13 mouse cellular contexts compared by ENCODE assay signal in the genomic region with DNA sequence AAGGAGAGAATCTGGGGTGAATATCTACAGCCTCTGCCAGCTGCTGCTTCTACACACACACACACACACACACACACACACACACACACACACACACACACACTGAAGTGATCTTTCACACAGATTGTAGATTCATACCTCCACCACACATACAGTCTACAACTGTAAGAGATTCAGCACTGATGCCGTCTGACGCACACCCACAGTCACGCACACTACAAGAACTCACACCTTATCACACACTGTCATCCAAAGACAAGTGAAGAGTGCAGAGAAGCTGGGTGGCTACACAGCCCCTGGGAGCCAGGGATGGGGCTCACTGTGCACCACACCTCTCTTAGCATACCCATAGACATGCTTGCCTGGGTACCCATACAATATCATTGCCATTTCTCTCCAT. TPM values are rescaled to one million over a fixed set of nuclear protein-coding genes. Genes with fewer than 3 reads are reported as not detected.
DNase-seq lines count a peak whose midpoint lies in the region; ATAC-seq lines count a peak whose summit lies in the region.
"Had no signal": no experiment of that assay in that cellular context is flagged by ENCODE, and none has a peak within 500 bp of the region (broad histone marks: within the 10 kb centered on the region; RNA-seq: fewer than 3 reads in every experiment).

No protein-coding gene starts in this region.

- no peaks in the 10 kb centered on the region for H3K9me3 ChIP-seq in hindbrain, embryonic 12.5 days (replicated peaks)
- H3K9me3 ChIP-seq in hindbrain, embryonic 10.5 days, result no peaks in the 10 kb centered on the region
- no peaks in the 10 kb centered on the region for H3K9me3 ChIP-seq in neural tube, embryonic 12.5 days
- no peaks in the 10 kb centered on the region for H3K9me3 ChIP-seq in forebrain, embryonic 16.5 days (ENCODE audit: control insufficient read depth, low read length)
- no peaks in the 10 kb centered on the region for H3K9me3 ChIP-seq in neural tube, embryonic 14.5 days (ENCODE audit: control insufficient read depth, low read length)
- H3K9me3 ChIP-seq: embryonic facial prominence, embryonic 12.5 days; limb, embryonic 15.5 days; liver, embryonic 15.5 days had no signal

- H3K27ac ChIP-seq in hindbrain, embryonic 12.5 days, result peak overlapping the region; percentile 25
- no peak overlapping the region for H3K27ac ChIP-seq in hindbrain, embryonic 10.5 days
- no peak overlapping the region for H3K27ac ChIP-seq in neural tube, embryonic 12.5 days
- H3K27ac ChIP-seq in forebrain, embryonic 16.5 days (ENCODE audit: low read length), result peak overlapping the region; percentile 90
- H3K27ac ChIP-seq in neural tube, embryonic 14.5 days (ENCODE audit: low read depth, low read length), result peak overlapping the region; percentile 44
- H3K27ac ChIP-seq: embryonic facial prominence, embryonic 12.5 days; kidney, postnatal 0 days; limb, embryonic 15.5 days; liver, embryonic 15.5 days had no signal

- 81% methylated on average over 3 of the region's 3 CpGs for WGBS in hindbrain, embryonic 12.5 days
- WGBS in hindbrain, embryonic 10.5 days, result 91% methylated on average over 3 of the region's 3 CpGs
- 91% methylated on average over 3 of the region's 3 CpGs for WGBS in neural tube, embryonic 12.5 days
- WGBS in forebrain, embryonic 16.5 days, result 56% methylated on average over 3 of the region's 3 CpGs
- 87% methylated on average over 3 of the region's 3 CpGs for WGBS in neural tube, embryonic 14.5 days

- H3K4me1 ChIP-seq in hindbrain, embryonic 12.5 days, result peaks cover 50% of the 10 kb centered on the region
- peaks cover 50% of the 10 kb centered on the region for H3K4me1 ChIP-seq in hindbrain, embryonic 10.5 days (replicated peaks)
- H3K4me1 ChIP-seq in neural tube, embryonic 12.5 days, result peaks cover 46% of the 10 kb centered on the region
- H3K4me1 ChIP-seq in forebrain, embryonic 16.5 days (replicated peaks; ENCODE audit: control insufficient read depth, insufficient read depth, low read length), result peaks cover 48% of the 10 kb centered on the region
- peaks cover 15% of the 10 kb centered on the region for H3K4me1 ChIP-seq in neural tube, embryonic 14.5 days (ENCODE audit: control insufficient read depth, insufficient read depth, low read length)

- H3K4me3 ChIP-seq in hindbrain, embryonic 12.5 days, result no peak overlapping the region
- no peak overlapping the region for H3K4me3 ChIP-seq in hindbrain, embryonic 10.5 days
- H3K4me3 ChIP-seq in neural tube, embryonic 12.5 days, result no peak overlapping the region
- H3K4me3 ChIP-seq in forebrain, embryonic 16.5 days (replicated peaks; ENCODE audit: low read length), result no peak overlapping the region
- no peak overlapping the region for H3K4me3 ChIP-seq in neural tube, embryonic 14.5 days (ENCODE audit: low read depth, low read length)
- H3K4me3 ChIP-seq: embryonic facial prominence, embryonic 12.5 days; limb, embryonic 15.5 days; liver, embryonic 15.5 days had no signal

- H3K36me3 ChIP-seq in hindbrain, embryonic 12.5 days, result no peaks in the 10 kb centered on the region
- H3K36me3 ChIP-seq in hindbrain, embryonic 10.5 days, result no peaks in the 10 kb centered on the region
- H3K36me3 ChIP-seq in neural tube, embryonic 12.5 days, result no peaks in the 10 kb centered on the region
- no peaks in the 10 kb centered on the region for H3K36me3 ChIP-seq in forebrain, embryonic 16.5 days (ENCODE audit: control insufficient read depth, insufficient read depth)
- H3K36me3 ChIP-seq in neural tube, embryonic 14.5 days (ENCODE audit: control insufficient read depth, insufficient read depth, low read length), result no peaks in the 10 kb centered on the region
- H3K36me3 ChIP-seq: embryonic facial prominence, embryonic 12.5 days; limb, embryonic 15.5 days; liver, embryonic 15.5 days had no signal

- no peak for ATAC-seq in hindbrain, embryonic 12.5 days (ENCODE audit: low FRiP score)
- ATAC-seq in neural tube, embryonic 12.5 days (ENCODE audit: low FRiP score, low read depth), result no peak
- 0 out of 2 replicates have a peak, but pooled peaks have one; percentile 1 for ATAC-seq in forebrain, embryonic 16.5 days
- ATAC-seq in neural tube, embryonic 14.5 days (ENCODE audit: low read depth), result no peak
- no peak for ATAC-seq in megakaryocyte, adult 5-6 weeks (ENCODE audit: poor library complexity, severe bottlenecking)
- ATAC-seq in erythroid progenitor cell, adult 5-6 weeks (replicated peaks; ENCODE audit: low FRiP score, poor library complexity, severe bottlenecking), result no peak

- DNase-seq in hindbrain, embryonic 10.5 days (ENCODE audit: low spot score), result no peak
- no peak for DNase-seq in neural tube, embryonic 10.5 days (ENCODE audit: extremely low spot score, low spot score)

- H3K4me2 ChIP-seq in hindbrain, embryonic 12.5 days (replicated peaks), result no peak overlapping the region
- H3K4me2 ChIP-seq in neural tube, embryonic 12.5 days (replicated peaks), result no peak overlapping the region; the same call in 1 of the 2 replicates
- H3K4me2 ChIP-seq in forebrain, embryonic 16.5 days (ENCODE audit: low read length), result peak overlapping the region; percentile 21
- H3K4me2 ChIP-seq in neural tube, embryonic 14.5 days (ENCODE audit: low read depth, low read length), result no peak overlapping the region
- H3K4me2 ChIP-seq: embryonic facial prominence, embryonic 12.5 days; heart, embryonic 11.5 days; limb, embryonic 15.5 days; liver, embryonic 15.5 days had no signal

- H3K9ac ChIP-seq in hindbrain, embryonic 12.5 days, result no peak overlapping the region
- 0 out of 2 replicates have a peak overlapping the region, but pooled peaks have one; percentile 8 for H3K9ac ChIP-seq in neural tube, embryonic 12.5 days
- H3K9ac ChIP-seq in forebrain, embryonic 16.5 days (replicated peaks; ENCODE audit: low read depth, low read length), result peak overlapping the region; percentile 2; the same call in 1 of the 2 replicates
- H3K9ac ChIP-seq in neural tube, embryonic 14.5 days (replicated peaks; ENCODE audit: low read depth, low read length), result no peak overlapping the region
- H3K9ac ChIP-seq: embryonic facial prominence, embryonic 12.5 days; limb, embryonic 15.5 days; liver, embryonic 15.5 days had no signal

- peaks cover 47% of the 10 kb centered on the region for H3K27me3 ChIP-seq in hindbrain, embryonic 12.5 days
- H3K27me3 ChIP-seq in hindbrain, embryonic 10.5 days (ENCODE audit: insufficient read depth, poor library complexity, severe bottlenecking), result peaks cover 85% of the 10 kb centered on the region
- H3K27me3 ChIP-seq in neural tube, embryonic 12.5 days (replicated peaks), result peaks cover 28% of the 10 kb centered on the region
- H3K27me3 ChIP-seq in forebrain, embryonic 16.5 days (replicated peaks; ENCODE audit: control insufficient read depth, insufficient read depth, low read length), result no peaks in the 10 kb centered on the region
- no peaks in the 10 kb centered on the region; the same call in 1 of the 2 replicates for H3K27me3 ChIP-seq in neural tube, embryonic 14.5 days (ENCODE audit: control insufficient read depth, insufficient read depth, low read length)

RNA-seq across cellular contexts. Expression of a gene that starts 8.8 kb away (rescaled TPM):
- 6.6 and 7.1 TPM in 2 replicates for polyA plus RNA-seq in hindbrain, embryonic 12.5 days (2016; fragmentation: Nextera tagmentation; extraction: Ambion mirVana)
- 3.8 and 5.5 TPM in 2 replicates for polyA plus RNA-seq in hindbrain, embryonic 10.5 days (2016; fragmentation: Nextera tagmentation; extraction: Ambion mirVana)
- 6.5 and 8.3 TPM in 2 replicates for polyA plus RNA-seq in neural tube, embryonic 12.5 days (2016; fragmentation: Nextera tagmentation; extraction: Ambion mirVana)
- 8.2 and 8.7 TPM in 2 replicates for polyA plus RNA-seq in forebrain, embryonic 16.5 days (2015; fragmentation: Nextera tagmentation; extraction: Ambion mirVana)
- 12.3 and 16.9 TPM in 2 replicates for polyA plus RNA-seq in neural tube, embryonic 14.5 days (2014; fragmentation: Nextera tagmentation; extraction: Ambion mirVana)
- 1.4 and 2.6 TPM in 2 replicates for total RNA-seq in megakaryocyte, adult 5-6 weeks (2015)
- 0.28 and 4.4 TPM in 2 replicates for total RNA-seq in megakaryocyte, adult 5-6 weeks (2017)
- total RNA-seq in erythroid progenitor cell, adult 5-6 weeks (2015; ENCODE audit: low replicate concordance), result 2.5 and 3.8 TPM in 2 replicates
- total RNA-seq in erythroid progenitor cell, adult 5-6 weeks (2017; ENCODE audit: low replicate concordance), result 5.4 and 6.7 TPM in 2 replicates

RNA-seq across cellular contexts. Expression of a gene that starts 13.7 kb away (rescaled TPM):
- polyA plus RNA-seq in hindbrain, embryonic 12.5 days (2016; fragmentation: Nextera tagmentation; extraction: Ambion mirVana), result 11.6 and 14.2 TPM in 2 replicates
- 0.07 and 0.29 TPM in 2 replicates for polyA plus RNA-seq in hindbrain, embryonic 10.5 days (2016; fragmentation: Nextera tagmentation; extraction: Ambion mirVana)
- 8.4 and 11.2 TPM in 2 replicates for polyA plus RNA-seq in neural tube, embryonic 12.5 days (2016; fragmentation: Nextera tagmentation; extraction: Ambion mirVana)
- polyA plus RNA-seq in forebrain, embryonic 16.5 days (2015; fragmentation: Nextera tagmentation; extraction: Ambion mirVana), result 440 and 546 TPM in 2 replicates
- polyA plus RNA-seq in neural tube, embryonic 14.5 days (2014; fragmentation: Nextera tagmentation; extraction: Ambion mirVana), result 68.2 and 91.5 TPM in 2 replicates
- 23.8 and 26.9 TPM in 2 replicates for total RNA-seq in megakaryocyte, adult 5-6 weeks (2015)
- 7.7 and 17.0 TPM in 2 replicates for total RNA-seq in megakaryocyte, adult 5-6 weeks (2017)
- 53.7 and 76.0 TPM in 2 replicates for total RNA-seq in erythroid progenitor cell, adult 5-6 weeks (2015; ENCODE audit: low replicate concordance)
- 33.6 and 36.8 TPM in 2 replicates for total RNA-seq in erythroid progenitor cell, adult 5-6 weeks (2017; ENCODE audit: low replicate concordance)

RNA-seq across cellular contexts. Expression of a gene that starts 17.5 kb away (rescaled TPM):
- polyA plus RNA-seq in hindbrain, embryonic 12.5 days (2016; fragmentation: Nextera tagmentation; extraction: Ambion mirVana), result 35.7 and 38.6 TPM in 2 replicates
- polyA plus RNA-seq in hindbrain, embryonic 10.5 days (2016; fragmentation: Nextera tagmentation; extraction: Ambion mirVana), result 43.7 and 45.8 TPM in 2 replicates
- polyA plus RNA-seq in neural tube, embryonic 12.5 days (2016; fragmentation: Nextera tagmentation; extraction: Ambion mirVana), result 39.7 and 40.1 TPM in 2 replicates
- polyA plus RNA-seq in forebrain, embryonic 16.5 days (2015; fragmentation: Nextera tagmentation; extraction: Ambion mirVana), result 31.3 and 34.3 TPM in 2 replicates
- polyA plus RNA-seq in neural tube, embryonic 14.5 days (2014; fragmentation: Nextera tagmentation; extraction: Ambion mirVana), result 33.1 and 39.8 TPM in 2 replicates
- total RNA-seq in megakaryocyte, adult 5-6 weeks (2015), result 6.3 and 6.6 TPM in 2 replicates
- total RNA-seq in megakaryocyte, adult 5-6 weeks (2017), result 13.9 and 20.5 TPM in 2 replicates
- total RNA-seq in erythroid progenitor cell, adult 5-6 weeks (2015; ENCODE audit: low replicate concordance), result 6.7 and 7.6 TPM in 2 replicates
- total RNA-seq in erythroid progenitor cell, adult 5-6 weeks (2017; ENCODE audit: low replicate concordance), result 11.3 and 16.4 TPM in 2 replicates

RNA-seq across cellular contexts. Expression of a gene that starts 26.6 kb away (rescaled TPM):
- 88.8 and 101 TPM in 2 replicates for polyA plus RNA-seq in hindbrain, embryonic 12.5 days (2016; fragmentation: Nextera tagmentation; extraction: Ambion mirVana)
- polyA plus RNA-seq in hindbrain, embryonic 10.5 days (2016; fragmentation: Nextera tagmentation; extraction: Ambion mirVana), result 115 TPM in 2 replicates
- 89.7 and 94.8 TPM in 2 replicates for polyA plus RNA-seq in neural tube, embryonic 12.5 days (2016; fragmentation: Nextera tagmentation; extraction: Ambion mirVana)
- 84.8 and 86.5 TPM in 2 replicates for polyA plus RNA-seq in forebrain, embryonic 16.5 days (2015; fragmentation: Nextera tagmentation; extraction: Ambion mirVana)
- 69.4 and 78.1 TPM in 2 replicates for polyA plus RNA-seq in neural tube, embryonic 14.5 days (2014; fragmentation: Nextera tagmentation; extraction: Ambion mirVana)
- 35.6 and 36.9 TPM in 2 replicates for total RNA-seq in megakaryocyte, adult 5-6 weeks (2015)
- total RNA-seq in megakaryocyte, adult 5-6 weeks (2017), result 27.6 and 29.5 TPM in 2 replicates
- total RNA-seq in erythroid progenitor cell, adult 5-6 weeks (2015; ENCODE audit: low replicate concordance), result 273 and 355 TPM in 2 replicates
- total RNA-seq in erythroid progenitor cell, adult 5-6 weeks (2017; ENCODE audit: low replicate concordance), result 296 and 306 TPM in 2 replicates

RNA-seq across cellular contexts. Expression of a gene that starts 32.9 kb away (rescaled TPM):
- polyA plus RNA-seq in hindbrain, embryonic 12.5 days (2016; fragmentation: Nextera tagmentation; extraction: Ambion mirVana), result 792 and 820 TPM in 2 replicates
- 783 and 812 TPM in 2 replicates for polyA plus RNA-seq in hindbrain, embryonic 10.5 days (2016; fragmentation: Nextera tagmentation; extraction: Ambion mirVana)
- 753 and 769 TPM in 2 replicates for polyA plus RNA-seq in neural tube, embryonic 12.5 days (2016; fragmentation: Nextera tagmentation; extraction: Ambion mirVana)
- 610 and 631 TPM in 2 replicates for polyA plus RNA-seq in forebrain, embryonic 16.5 days (2015; fragmentation: Nextera tagmentation; extraction: Ambion mirVana)
- polyA plus RNA-seq in neural tube, embryonic 14.5 days (2014; fragmentation: Nextera tagmentation; extraction: Ambion mirVana), result 615 and 623 TPM in 2 replicates
- total RNA-seq in megakaryocyte, adult 5-6 weeks (2015), result 163 and 187 TPM in 2 replicates
- 821 and 830 TPM in 2 replicates for total RNA-seq in megakaryocyte, adult 5-6 weeks (2017)
- 261 and 337 TPM in 2 replicates for total RNA-seq in erythroid progenitor cell, adult 5-6 weeks (2015; ENCODE audit: low replicate concordance)
- total RNA-seq in erythroid progenitor cell, adult 5-6 weeks (2017; ENCODE audit: low replicate concordance), result 660 and 677 TPM in 2 replicates

Comparison
In these comparisons a context has a peak if more than half of its experiments do, and no peak if none do; other contexts are left out.
1. H3K27ac ChIP-seq: peak in hindbrain, embryonic 12.5 days (single experiment), forebrain, embryonic 16.5 days (single experiment) and neural tube, embryonic 14.5 days (single experiment); none in hindbrain, embryonic 10.5 days (single experiment) and neural tube, embryonic 12.5 days (single experiment).
2. H3K9ac ChIP-seq: peak in neural tube, embryonic 12.5 days (single experiment) and forebrain, embryonic 16.5 days (single experiment); none in hindbrain, embryonic 12.5 days (single experiment) and neural tube, embryonic 14.5 days (single experiment).